Mouse (Mus musculus): ENCODE data around the gene Icos. TPM values are rescaled to one million over a fixed set of nuclear protein-coding genes. Genes with fewer than 3 reads are reported as not detected.

Icos gene
- total RNA-seq, 1 experiment from 2014 or later = 6.3 TPM

- no peak for ATAC-seq (replicated peaks in 1 of 2; ENCODE audit: insufficient read depth in 1 of 2, low FRiP score in 2 of 2, low TSS enrichment in 1 of 2, low read depth in 1 of 2, poor library complexity in 2 of 2, severe bottlenecking in 2 of 2)
Measured at GRCm38 (mm10) chr1:61001786-61002354, 24.1 kb downstream of the Icos start.

GRCm38 (mm10) chr1:61006229-61006628, 28.5 kb downstream of the Icos start:
- no peak for ATAC-seq (replicated peaks in 1 of 2; ENCODE audit: insufficient read depth in 1 of 2, low FRiP score in 2 of 2, low TSS enrichment in 1 of 2, low read depth in 1 of 2, poor library complexity in 2 of 2, severe bottlenecking in 2 of 2)

GRCm38 (mm10) chr1:61007516-61007915, 29.8 kb downstream of the Icos start:
- no peak for ATAC-seq (replicated peaks in 1 of 2; ENCODE audit: insufficient read depth in 1 of 2, low FRiP score in 2 of 2, low TSS enrichment in 1 of 2, low read depth in 1 of 2, poor library complexity in 2 of 2, severe bottlenecking in 2 of 2)

DNA sequence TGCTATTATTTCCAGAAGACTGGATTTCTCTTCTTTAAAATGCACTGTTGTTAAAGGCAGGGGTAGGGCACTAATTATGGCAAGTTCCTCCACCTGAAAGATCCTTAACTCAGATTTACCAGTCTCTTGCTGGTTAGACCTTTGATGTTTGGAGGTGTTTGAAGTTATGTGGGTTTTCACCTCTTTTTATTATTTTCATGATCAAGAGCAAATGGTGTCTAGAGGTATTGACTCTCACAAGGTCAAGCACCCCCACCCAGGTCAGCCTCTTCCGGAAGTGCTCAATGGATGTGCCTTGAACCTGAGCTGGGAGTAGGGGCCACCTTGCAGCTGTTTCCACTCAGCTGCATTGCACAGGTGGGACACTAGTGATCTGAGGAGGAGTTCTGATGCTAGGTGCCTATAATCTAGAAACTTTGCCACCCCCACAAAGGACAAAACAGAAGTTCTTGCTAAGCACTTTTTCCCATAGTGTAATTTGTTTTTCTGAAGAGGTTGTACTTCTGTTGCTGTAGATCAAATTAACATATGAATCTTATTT, 38.9 kb downstream of the Icos start:
- ATAC-seq (replicated peaks in 1 of 2; ENCODE audit: insufficient read depth in 1 of 2, low FRiP score in 2 of 2, low TSS enrichment in 1 of 2, low read depth in 1 of 2, poor library complexity in 2 of 2, severe bottlenecking in 2 of 2) = no peak

DNA sequence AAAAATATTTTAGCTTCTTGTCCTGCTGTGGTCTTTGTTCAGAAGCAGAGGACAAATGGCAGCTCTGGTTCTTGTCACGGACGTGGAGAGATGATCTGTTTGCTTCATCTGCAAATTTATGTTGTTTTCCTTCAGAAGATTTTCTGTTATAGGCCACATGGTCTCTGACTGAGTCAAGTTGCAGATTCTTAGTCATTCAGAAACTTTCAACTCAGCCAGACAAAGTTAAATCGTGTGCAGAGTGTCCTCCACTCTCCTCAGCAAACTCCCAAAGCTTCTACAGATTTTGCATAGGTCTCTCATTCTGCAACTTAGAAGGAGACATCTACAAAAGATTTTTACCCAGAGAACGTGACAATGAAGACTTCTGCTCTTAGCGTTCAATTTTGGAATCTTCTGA, 49.0 kb downstream of the Icos start:
- ATAC-seq (replicated peaks in 1 of 2; ENCODE audit: insufficient read depth in 1 of 2, low FRiP score in 2 of 2, low TSS enrichment in 1 of 2, low read depth in 1 of 2, poor library complexity in 2 of 2, severe bottlenecking in 2 of 2) = no peak

DNA sequence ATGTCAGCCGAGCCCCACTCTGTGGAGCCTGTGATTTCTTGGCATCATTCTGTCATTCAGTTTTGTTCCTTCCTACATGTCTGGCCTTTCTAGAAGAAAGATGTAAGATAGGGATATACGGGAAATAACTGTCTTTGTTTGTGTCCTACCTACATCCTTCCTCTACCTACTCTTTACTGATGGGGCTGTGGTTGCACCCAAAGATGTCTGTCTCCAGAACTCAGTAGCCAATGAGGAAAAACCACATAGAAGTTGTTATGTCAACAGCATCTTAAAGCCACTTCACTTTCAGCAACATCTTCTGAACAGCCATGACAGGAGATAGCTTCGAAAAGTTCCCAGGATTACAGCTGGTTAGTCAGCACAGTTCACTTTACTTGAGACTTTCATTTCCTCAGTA, 49.8 kb downstream of the Icos start:
- ATAC-seq (replicated peaks in 1 of 2; ENCODE audit: insufficient read depth in 1 of 2, low FRiP score in 2 of 2, low TSS enrichment in 1 of 2, low read depth in 1 of 2, poor library complexity in 2 of 2, severe bottlenecking in 2 of 2) = no peak

GRCm38 (mm10) chr1:61029919-61030318, 52.2 kb downstream of the Icos start:
- no peak for ATAC-seq (replicated peaks in 1 of 2; ENCODE audit: insufficient read depth in 1 of 2, low FRiP score in 2 of 2, low TSS enrichment in 1 of 2, low read depth in 1 of 2, poor library complexity in 2 of 2, severe bottlenecking in 2 of 2)

DNA sequence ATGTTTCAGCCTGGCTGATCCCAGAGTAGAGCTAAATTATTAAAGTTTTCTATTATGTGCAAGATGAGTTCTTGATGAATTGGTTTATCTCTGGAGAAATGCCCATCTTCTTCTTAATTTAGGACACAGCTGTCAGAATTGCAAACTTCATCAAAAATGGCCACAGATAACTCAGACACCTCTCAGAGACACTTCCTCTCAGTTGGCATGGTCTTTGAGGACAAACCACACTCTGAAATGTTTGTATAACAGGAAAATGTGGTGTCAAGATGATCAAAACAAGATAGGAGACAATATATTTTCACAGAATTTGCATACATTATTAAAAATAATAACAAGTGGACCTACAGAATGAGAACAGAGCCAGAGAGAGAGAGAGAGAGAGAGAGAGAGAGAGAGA, 52.8 kb downstream of the Icos start:
- ATAC-seq (replicated peaks in 1 of 2; ENCODE audit: insufficient read depth in 1 of 2, low FRiP score in 2 of 2, low TSS enrichment in 1 of 2, low read depth in 1 of 2, poor library complexity in 2 of 2, severe bottlenecking in 2 of 2) = no peak

DNA sequence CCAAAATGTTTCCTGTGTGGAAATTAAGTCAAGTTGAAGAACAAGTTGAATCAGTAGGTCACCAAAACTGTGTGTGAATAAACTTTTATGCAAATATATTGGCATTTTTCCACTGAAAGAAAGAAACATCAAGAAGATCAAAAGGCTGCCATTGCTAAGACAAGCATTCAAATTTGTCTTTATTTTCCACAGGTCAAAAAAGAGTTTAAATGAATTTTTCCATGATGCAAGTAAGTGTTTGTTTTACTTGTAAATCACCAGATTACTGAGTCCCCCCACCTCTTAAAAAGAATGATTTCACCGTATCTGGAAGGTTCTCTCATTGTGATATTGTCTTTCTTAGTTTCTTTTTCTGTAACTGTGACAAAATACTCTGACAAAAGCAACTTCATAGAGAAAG, 57.5 kb downstream of the Icos start:
- no peak for ATAC-seq (replicated peaks in 1 of 2; ENCODE audit: insufficient read depth in 1 of 2, low FRiP score in 2 of 2, low TSS enrichment in 1 of 2, low read depth in 1 of 2, poor library complexity in 2 of 2, severe bottlenecking in 2 of 2)

DNA sequence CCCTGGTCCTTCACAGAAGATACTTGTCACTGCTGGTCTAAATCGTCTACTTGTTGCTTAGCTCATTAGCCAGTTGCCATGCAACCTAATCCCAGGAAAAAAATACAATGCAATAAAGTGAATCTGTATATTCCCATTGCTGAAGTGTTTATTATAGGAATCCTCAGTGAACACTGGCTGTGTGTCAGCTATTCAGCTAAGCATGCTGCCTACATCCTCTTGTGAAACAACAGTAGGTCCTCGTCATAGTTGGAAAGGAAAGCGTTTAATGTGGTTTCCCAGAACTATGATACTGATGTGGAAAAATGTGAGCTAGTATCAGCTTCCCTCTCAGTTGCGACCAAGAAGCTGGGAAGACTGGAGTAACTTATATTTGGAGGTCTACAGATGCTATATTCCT, 60.5 kb downstream of the Icos start:
- no peak for ATAC-seq (replicated peaks in 1 of 2; ENCODE audit: insufficient read depth in 1 of 2, low FRiP score in 2 of 2, low TSS enrichment in 1 of 2, low read depth in 1 of 2, poor library complexity in 2 of 2, severe bottlenecking in 2 of 2)

DNA sequence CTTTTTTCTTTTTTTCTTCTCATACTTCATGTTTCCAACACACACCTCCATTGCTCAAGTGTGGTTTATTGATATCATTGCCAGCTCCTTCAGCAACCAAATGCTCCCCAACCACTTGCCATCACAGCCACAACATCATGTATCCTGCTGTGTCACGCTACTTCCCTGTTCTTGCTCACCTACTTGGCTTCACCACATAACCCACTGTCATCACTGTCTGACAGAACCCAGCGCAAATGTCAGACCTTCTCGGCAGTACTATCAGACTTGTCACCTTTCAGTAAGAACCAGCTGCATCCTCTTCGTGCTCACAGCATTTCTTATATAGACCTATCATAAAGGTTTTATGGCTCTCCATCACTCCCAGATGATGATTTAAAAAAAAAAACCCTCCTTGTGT, 61.6 kb downstream of the Icos start:
- peak; percentile 49 to 62 for ATAC-seq (replicated peaks in 1 of 2; ENCODE audit: insufficient read depth in 1 of 2, low FRiP score in 2 of 2, low TSS enrichment in 1 of 2, low read depth in 1 of 2, poor library complexity in 2 of 2, severe bottlenecking in 2 of 2)

- ATAC-seq (replicated peaks in 1 of 2; ENCODE audit: insufficient read depth in 1 of 2, low FRiP score in 2 of 2, low TSS enrichment in 1 of 2, low read depth in 1 of 2, poor library complexity in 2 of 2, severe bottlenecking in 2 of 2) = no peak
Measured at GRCm38 (mm10) chr1:61040401-61040800, 62.7 kb downstream of the Icos start.

GRCm38 (mm10) chr1:61042842-61043241, 65.1 kb downstream of the Icos start:
- ATAC-seq (replicated peaks in 1 of 2; ENCODE audit: insufficient read depth in 1 of 2, low FRiP score in 2 of 2, low TSS enrichment in 1 of 2, low read depth in 1 of 2, poor library complexity in 2 of 2, severe bottlenecking in 2 of 2) = no peak

DNA sequence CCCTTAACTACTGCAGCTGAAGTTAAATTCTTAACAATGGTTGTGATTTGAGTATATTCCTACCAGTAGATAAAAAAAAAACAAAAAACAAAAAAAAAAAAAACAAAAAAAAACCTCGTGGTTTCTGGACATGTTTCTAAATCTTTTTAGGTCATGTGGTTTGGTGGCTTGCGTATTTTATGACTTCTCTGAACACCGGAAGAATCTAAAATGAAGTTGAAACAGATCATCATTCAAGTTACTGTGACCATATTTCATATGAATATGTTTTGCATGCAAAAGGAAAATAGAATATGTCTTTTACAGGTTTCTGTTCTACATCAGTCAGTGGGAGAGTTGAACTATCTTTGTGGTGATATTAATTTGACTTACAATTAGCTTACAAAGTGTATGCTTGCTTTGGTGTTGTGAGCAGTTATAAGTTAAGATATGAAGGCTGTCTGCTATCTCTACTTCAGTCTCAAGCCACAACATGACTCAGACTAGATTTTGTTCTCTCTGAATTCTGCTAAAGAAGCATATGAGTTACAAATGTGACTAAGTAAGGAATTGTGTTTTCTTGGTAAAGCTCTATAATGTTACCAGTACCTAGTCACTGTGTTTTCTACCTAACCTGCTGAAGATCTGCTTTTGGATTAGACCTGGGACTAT, 68.5 kb downstream of the Icos start:
- ATAC-seq (replicated peaks in 1 of 2; ENCODE audit: insufficient read depth in 1 of 2, low FRiP score in 2 of 2, low TSS enrichment in 1 of 2, low read depth in 1 of 2, poor library complexity in 2 of 2, severe bottlenecking in 2 of 2) = no peak

- ATAC-seq (replicated peaks in 1 of 2; ENCODE audit: insufficient read depth in 1 of 2, low FRiP score in 2 of 2, low TSS enrichment in 1 of 2, low read depth in 1 of 2, poor library complexity in 2 of 2, severe bottlenecking in 2 of 2) = no peak
Measured at GRCm38 (mm10) chr1:61047336-61047735, 69.6 kb downstream of the Icos start.

Other genes starting within 250 kb of the Icos start
- gene Ctla4, start 90.9 kb upstream of the Icos start, total RNA-seq (2017) = 2.6 and 4.9 TPM in 2 replicates